Mouse (Mus musculus): ENCODE data around the gene Gm813.

DNA sequence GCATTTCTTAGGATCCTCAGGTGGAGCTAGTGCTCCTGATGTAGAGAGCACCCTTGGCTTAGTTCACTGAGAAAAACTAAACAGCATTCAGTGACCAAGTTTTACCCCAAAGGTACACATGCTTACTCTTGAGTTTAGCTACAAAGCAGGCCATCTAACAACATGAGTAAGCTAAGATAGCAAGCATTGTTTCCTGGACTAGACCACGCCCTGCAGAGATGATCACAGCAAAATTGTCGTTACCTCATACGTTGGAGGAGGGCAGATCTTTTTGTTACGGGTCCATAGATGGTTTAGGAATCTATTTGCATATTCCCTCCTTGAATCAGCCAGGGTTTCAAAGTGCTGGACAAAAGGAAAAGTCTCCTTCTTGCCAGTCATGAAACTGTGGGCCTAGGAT lies 20.7 kb upstream of the Gm813 start:
- TF ChIP-seq CTCF (IDR thresholded peaks at IDR 0.05; ENCODE audit: borderline replicate concordance, extremely low read depth, insufficient read depth, insufficient read length) (no peak), POLR2A (IDR thresholded peaks at IDR 0.05; ENCODE audit: borderline replicate concordance, extremely low read depth, insufficient read depth, insufficient read length, poor library complexity, severe bottlenecking) (no peak)
